Mouse (Mus musculus) heart, postnatal 0 days (tissue): ENCODE measurements around the gene Pias4. TPM values are rescaled to one million over a fixed set of nuclear protein-coding genes. Genes with fewer than 3 reads are reported as not detected.
A peak's percentile ranks its signal among the peaks of the same experiment; 100 is the strongest.

ENCODE experiments used
- ATAC-seq: fragments of 200-750 bp; cut with Nextera tagmentation; 2 replicates; pipeline ENCODE4 v1.8.0; 2017; ENCODE audit warnings: low read depth, moderate number of reproducible peaks, moderate library complexity; ENCODE audit not compliant: insufficient read depth
- DNase-seq: peaks from one replicate; pipeline ENCODE4 v3.0.0-alpha.2; 2016; ENCODE audit warnings: low spot score
- H3K27ac ChIP-seq: fragments of 300-500 bp; sonication (generic); 2 replicates; pipeline ENCODE4 v1.5.1; 2014; ENCODE audit warnings: low read depth, mild to moderate bottlenecking
- H3K27me3 ChIP-seq: fragments of 300-500 bp; sonication (generic); 2 replicates; pipeline ENCODE4 v1.6.1; 2014; ENCODE audit warnings: low read length, mixed read lengths; ENCODE audit not compliant: control insufficient read depth, insufficient read depth
- H3K36me3 ChIP-seq: fragments of 300-500 bp; sonication (generic); replicated peaks from 2 replicates; pipeline ENCODE4 v1.6.1; 2014; ENCODE audit warnings: low read length, mixed read lengths; ENCODE audit not compliant: control insufficient read depth, insufficient read depth
- H3K4me1 ChIP-seq: fragments of 300-500 bp; sonication (generic); 2 replicates; pipeline ENCODE4 v1.6.1; 2014; ENCODE audit warnings: antibody characterized with exemption; ENCODE audit not compliant: control insufficient read depth, insufficient read depth
- H3K4me2 ChIP-seq: fragments of 300-500 bp; sonication (generic); 2 replicates; pipeline ENCODE4 v1.6.1; 2014; ENCODE audit warnings: low read depth, mild to moderate bottlenecking, low read length, moderate library complexity
- H3K4me3 ChIP-seq: fragments of 300-500 bp; sonication (generic); 2 replicates; pipeline ENCODE4 v1.5.1; 2014; ENCODE audit warnings: low read depth, low read length
- H3K9ac ChIP-seq: fragments of 300-500 bp; sonication (generic); replicated peaks from 2 replicates; pipeline ENCODE4 v1.6.1; 2014; ENCODE audit warnings: low read depth, low read length, mixed read lengths
- H3K9me3 ChIP-seq: fragments of 300-500 bp; sonication (generic); replicated peaks from 2 replicates; pipeline ENCODE4 v1.6.1; 2016; ENCODE audit warnings: low read length; ENCODE audit not compliant: control insufficient read depth
- CTCF ChIP-seq: IDR thresholded peaks from 2 replicates; pipeline ENCODE4 v1.5.1; 2016; ENCODE audit warnings: antibody characterized with exemption, control low read depth, low read depth
- EP300 ChIP-seq: IDR thresholded peaks from 2 replicates; pipeline ENCODE4 v1.6.1; 2016; ENCODE audit warnings: antibody characterized with exemption, low read depth
- WGBS: fragments of 180-500 bp; shearing (Covaris S2); extraction: QIAGEN DNeasy Blood & Tissue Kit; methylation state at CpG from one replicate; pipeline ENCODE4 v1.1.7; 2014; 5-methylcytosine and 5-hydroxymethylcytosine counted together
- polyA plus RNA-seq: library from polyadenylated mRNA; unstranded; fragments of >200 nt; fragmentation: Nextera tagmentation; extraction: Ambion mirVana; gene quantifications from 2 replicates; pipeline ENCODE4 v1.2.1, GENCODE M21; 2015
- total RNA-seq: library from RNA; depleted of rRNA; stranded (reverse); fragments of >200 nt; gene quantifications from 2 replicates; pipeline ENCODE4 v1.2.3, GENCODE M21; 2014; ENCODE audit warnings: low replicate concordance

Gene Pias4
- total and polyA plus RNA-seq, 2 experiments from 2014 or later = 14.4 to 19.8 TPM

DNA sequence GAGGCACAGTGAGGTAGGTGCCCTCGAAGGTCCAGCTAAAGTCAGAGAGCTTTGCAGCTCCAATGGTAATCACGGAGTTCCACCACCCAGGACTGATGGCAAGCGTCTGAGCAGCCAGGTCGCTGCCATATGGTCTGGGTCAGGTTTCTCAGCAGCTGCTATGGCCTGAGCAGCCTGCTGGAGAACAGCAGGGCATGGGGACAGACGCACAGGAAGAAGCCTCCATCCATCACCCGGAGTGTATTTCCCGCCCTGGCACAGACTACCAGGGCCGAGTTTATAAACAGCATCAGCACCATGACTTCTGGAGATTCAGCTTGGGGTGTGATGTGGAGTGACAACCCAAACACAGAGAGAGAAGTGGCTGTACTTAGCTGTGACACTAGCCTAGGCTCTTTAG, 2.6 kb downstream of the Pias4 start:
- Histone ChIP-seq H3K27ac (no peak overlapping the region), H3K4me1 (peaks cover 18% of the 10 kb centered on the region), H3K27me3 (no peaks in the 10 kb centered on the region), H3K4me2 (no peak overlapping the region), H3K9me3 (no peaks in the 10 kb centered on the region), H3K36me3 (peaks cover 22% of the 10 kb centered on the region; the same call in 1 of the 2 replicates), H3K4me3 (no peak overlapping the region), H3K9ac (no peak overlapping the region)
- TF ChIP-seq EP300 (no peak), CTCF (no peak)
- 78% methylated on average over 8 of the region's 8 CpGs for WGBS
- ATAC-seq (no peak), DNase-seq (no peak)

DNA sequence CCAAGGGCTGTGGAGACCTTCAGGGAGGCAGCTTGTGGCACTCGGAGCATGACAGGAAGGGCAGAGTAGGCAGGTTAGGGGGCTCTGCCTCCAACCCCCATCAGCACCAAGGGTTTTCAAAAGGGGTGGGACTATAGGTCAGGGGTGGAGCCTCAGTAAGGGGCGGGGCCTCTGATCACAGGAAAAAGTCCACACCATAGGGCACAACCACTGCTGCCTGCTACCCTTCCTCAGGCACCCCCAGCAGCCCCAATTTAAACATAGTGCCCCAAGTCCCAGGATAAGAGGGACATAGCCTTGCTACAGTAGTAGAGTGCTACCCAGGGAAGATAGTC, 5.4 kb downstream of the Pias4 start:
- no peak for DNase-seq
- TF ChIP-seq CTCF (no peak), EP300 (no peak)
- no peak overlapping the region for H3K4me2 ChIP-seq
- H3K9me3 ChIP-seq = no peaks in the 10 kb centered on the region
- H3K36me3 ChIP-seq = peaks cover 44% of the 10 kb centered on the region
- H3K27ac ChIP-seq = no peak overlapping the region
- H3K4me1 ChIP-seq = peaks cover 11% of the 10 kb centered on the region; the same call in 1 of the 2 replicates
- H3K4me3 ChIP-seq = no peak overlapping the region
- H3K27me3 ChIP-seq = no peaks in the 10 kb centered on the region
- ATAC-seq = no peak
- no peak overlapping the region for H3K9ac ChIP-seq
- 72% methylated on average over 2 of the region's 2 CpGs for WGBS

DNA sequence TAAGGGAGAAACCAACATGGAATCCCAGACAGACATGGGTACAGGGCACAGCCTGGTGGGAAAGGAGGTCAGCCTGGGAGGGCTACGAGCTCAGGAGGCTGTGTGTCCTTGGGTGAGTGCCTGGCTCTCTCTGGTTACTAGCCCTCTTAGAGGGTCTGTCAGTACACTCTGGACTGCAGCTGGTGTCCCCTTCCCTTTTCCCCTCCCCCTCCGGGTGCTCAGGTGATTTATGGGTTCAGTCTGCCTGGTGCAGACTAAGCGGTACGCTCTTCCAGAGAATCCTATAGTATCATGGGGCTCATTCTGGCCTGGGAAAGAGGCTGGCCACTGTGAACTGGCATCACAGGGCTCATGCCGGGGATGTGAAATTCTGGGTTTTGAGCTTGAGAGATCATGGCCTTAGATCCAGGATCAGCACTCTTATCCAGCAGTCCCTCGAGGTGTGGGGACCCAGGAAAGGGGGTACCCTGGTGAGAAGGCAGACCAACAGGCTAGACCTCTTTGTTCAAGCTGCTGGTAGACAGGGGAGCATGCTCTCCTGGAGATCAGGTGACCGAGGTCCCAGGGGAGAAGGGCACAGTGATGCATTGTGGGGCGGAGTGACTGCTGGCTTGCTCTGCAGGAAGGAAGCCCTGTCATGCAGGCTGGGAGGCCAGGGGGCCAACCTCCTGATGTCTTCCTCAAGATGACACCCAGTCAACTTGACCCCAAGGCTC, 6.0 kb downstream of the Pias4 start:
- Histone ChIP-seq H3K9ac (no peak overlapping the region), H3K27me3 (no peaks in the 10 kb centered on the region), H3K4me1 (peaks cover 8% of the 10 kb centered on the region; the same call in 1 of the 2 replicates), H3K9me3 (no peaks in the 10 kb centered on the region), H3K4me2 (no peak overlapping the region), H3K36me3 (peaks cover 49% of the 10 kb centered on the region), H3K4me3 (no peak overlapping the region), H3K27ac (no peak overlapping the region)
- 90% methylated on average over 8 of the region's 8 CpGs for WGBS
- no peak; the same call in 1 of the 2 replicates for ATAC-seq
- no peak for DNase-seq
- TF ChIP-seq CTCF (no peak), EP300 (no peak)

DNA sequence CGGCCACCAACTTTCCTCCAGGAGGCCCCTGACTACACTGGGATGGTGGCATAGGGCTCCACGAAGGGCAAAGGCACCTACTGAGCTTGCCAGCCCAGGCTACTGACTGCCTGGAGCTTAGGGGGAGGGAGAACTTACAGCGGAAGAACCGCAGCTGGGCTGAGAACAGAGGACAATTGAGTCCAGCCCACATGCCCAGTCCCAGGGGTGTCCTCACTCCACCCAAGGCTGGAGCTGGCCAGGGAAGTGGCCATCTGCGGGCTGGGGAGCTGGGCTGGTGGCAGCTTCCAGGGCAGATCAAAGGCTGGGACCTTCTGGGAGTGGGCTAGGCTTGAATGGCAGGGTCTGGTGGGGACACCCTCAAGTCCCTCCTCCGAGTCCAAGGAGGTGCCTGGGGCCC, 13.0 kb downstream of the Pias4 start:
- no peak overlapping the region for H3K27ac ChIP-seq
- no peak overlapping the region for H3K9ac ChIP-seq
- no peaks in the 10 kb centered on the region for H3K27me3 ChIP-seq
- TF ChIP-seq EP300 = no peak
- TF ChIP-seq CTCF = no peak
- no peak overlapping the region for H3K4me3 ChIP-seq
- no peak overlapping the region for H3K4me2 ChIP-seq
- 0 out of 2 replicates have a peak, but pooled peaks cover 5% of the 10 kb centered on the region for H3K4me1 ChIP-seq
- DNase-seq (no peak), ATAC-seq (no peak)
- no peaks in the 10 kb centered on the region for H3K9me3 ChIP-seq
- WGBS = 68% methylated on average over 6 of the region's 6 CpGs
- H3K36me3 ChIP-seq = peaks cover 69% of the 10 kb centered on the region

DNA sequence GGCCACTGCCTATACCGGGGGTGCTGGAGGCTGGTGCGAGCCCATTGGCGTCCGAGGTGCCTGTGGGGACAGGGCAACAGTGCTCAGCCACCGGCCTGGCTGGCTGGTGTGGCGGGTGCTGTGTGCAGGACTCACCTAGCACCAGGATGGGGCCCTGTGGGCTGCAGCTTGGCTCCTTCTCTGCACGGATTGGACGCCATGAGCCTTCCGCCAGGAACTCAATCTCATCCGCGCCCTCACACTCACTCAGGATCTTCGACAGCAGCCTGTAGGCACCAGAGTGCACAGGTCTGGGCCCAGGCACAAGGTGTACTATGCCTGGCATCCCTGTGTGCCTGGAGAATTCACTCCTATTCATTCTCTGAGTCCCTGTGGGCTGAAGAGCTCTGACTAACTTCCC, 13.4 kb downstream of the Pias4 start:
- H3K9ac ChIP-seq = no peak overlapping the region
- no peak overlapping the region for H3K4me3 ChIP-seq
- no peaks in the 10 kb centered on the region for H3K27me3 ChIP-seq
- 0 out of 2 replicates have a peak, but pooled peaks cover 5% of the 10 kb centered on the region for H3K4me1 ChIP-seq
- H3K9me3 ChIP-seq = no peaks in the 10 kb centered on the region
- TF ChIP-seq CTCF (no peak), EP300 (no peak)
- no peak overlapping the region for H3K4me2 ChIP-seq
- ATAC-seq = no peak
- H3K27ac ChIP-seq = no peak overlapping the region
- peaks cover 71% of the 10 kb centered on the region for H3K36me3 ChIP-seq
- WGBS = 88% methylated on average over 12 of the region's 12 CpGs
- no peak for DNase-seq

DNA sequence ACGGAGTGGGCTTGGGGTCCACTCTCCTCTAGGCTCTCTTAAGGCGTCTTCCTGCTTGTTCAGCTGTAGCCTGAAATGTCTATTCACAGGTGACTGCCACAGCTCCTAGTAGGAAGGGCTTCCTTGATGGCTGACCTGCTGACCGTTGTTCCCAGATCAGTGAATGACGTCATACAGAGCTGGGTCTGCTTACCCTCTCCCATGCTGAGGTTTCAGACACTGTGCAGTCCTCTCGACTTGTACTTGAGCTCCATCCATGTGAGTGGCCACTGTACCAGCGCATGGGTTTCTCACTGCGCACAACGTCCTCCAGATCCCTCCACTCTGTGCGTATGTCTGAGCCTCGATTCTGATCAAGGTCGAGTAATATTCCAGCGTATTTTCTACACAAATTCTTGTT, 15.1 kb downstream of the Pias4 start:
- no peaks in the 10 kb centered on the region for H3K27me3 ChIP-seq
- H3K9ac ChIP-seq = no peak overlapping the region
- H3K27ac ChIP-seq = peak overlapping the region; percentile 63
- DNase-seq (peak; percentile 62), ATAC-seq (peak; percentile 43)
- H3K36me3 ChIP-seq = peaks cover 75% of the 10 kb centered on the region
- TF ChIP-seq CTCF (no peak), EP300 (no peak)
- H3K4me3 ChIP-seq = no peak overlapping the region
- no peak overlapping the region for H3K4me2 ChIP-seq
- 0 out of 2 replicates have a peak, but pooled peaks cover 5% of the 10 kb centered on the region for H3K4me1 ChIP-seq
- WGBS = 45% methylated on average over 12 of the region's 12 CpGs
- H3K9me3 ChIP-seq = no peaks in the 10 kb centered on the region
